Mouse (Mus musculus) embryonic facial prominence, embryonic 12.5 days (tissue): ENCODE measurements around the gene Prkcd. TPM values are rescaled to one million over a fixed set of nuclear protein-coding genes. Genes with fewer than 3 reads are reported as not detected.

Experiments used
- ATAC-seq: fragments of 200-750 bp; cut with Nextera tagmentation; 2 replicates; pipeline ENCODE4 v1.8.0; 2017; ENCODE audit not compliant: insufficient number of reproducible peaks, insufficient read depth, low FRiP score, low TSS enrichment
- H3K27ac ChIP-seq: fragments of 300-500 bp; sonication (generic); 2 replicates; pipeline ENCODE4 v1.5.1; 2016; ENCODE audit warnings: mild to moderate bottlenecking
- H3K27me3 ChIP-seq: fragments of 300-500 bp; sonication (generic); 2 replicates; pipeline ENCODE4 v1.6.1; 2016; ENCODE audit warnings: mild to moderate bottlenecking, moderate library complexity
- H3K36me3 ChIP-seq: fragments of 300-500 bp; sonication (generic); 2 replicates; pipeline ENCODE4 v1.6.1; 2016; ENCODE audit warnings: mild to moderate bottlenecking
- H3K4me1 ChIP-seq: fragments of 300-500 bp; sonication (generic); 2 replicates; pipeline ENCODE4 v1.6.1; 2016
- H3K4me2 ChIP-seq: fragments of 300-500 bp; sonication (generic); replicated peaks from 2 replicates; pipeline ENCODE4 v1.6.1; 2016; ENCODE audit warnings: mild to moderate bottlenecking, moderate library complexity
- H3K4me3 ChIP-seq: fragments of 300-500 bp; sonication (generic); 2 replicates; pipeline ENCODE4 v1.5.1; 2016; ENCODE audit warnings: mild to moderate bottlenecking
- H3K9ac ChIP-seq: fragments of 300-500 bp; sonication (generic); 2 replicates; pipeline ENCODE4 v1.6.1; 2016; ENCODE audit warnings: mild to moderate bottlenecking, moderate library complexity
- H3K9me3 ChIP-seq: fragments of 300-500 bp; sonication (generic); 2 replicates; pipeline ENCODE4 v1.6.1; 2016; ENCODE audit warnings: mild to moderate bottlenecking, moderate library complexity
- WGBS: fragments of 180-500 bp; shearing (Covaris S2); methylation state at CpG from one replicate; pipeline ENCODE4 v1.1.7; 2016; 5-methylcytosine and 5-hydroxymethylcytosine counted together
- polyA plus RNA-seq: library from polyadenylated mRNA; unstranded; fragments of >200 nt; fragmentation: Nextera tagmentation; extraction: Ambion mirVana; gene quantifications from 2 replicates; pipeline ENCODE4 v1.2.1, GENCODE M21; 2016

Prkcd gene
- 55.6 and 62.0 TPM in 2 replicates for polyA plus RNA-seq

- Histone ChIP-seq H3K4me2 (peak within 1 kb of the TSS; percentile 84), H3K36me3 (no peaks in the 10 kb centered on the region), H3K27me3 (no peaks in the 10 kb centered on the region), H3K4me1 (peaks cover 14% of the 10 kb centered on the region; the same call in 1 of the 2 replicates), H3K4me3 (peak within 1 kb of the TSS; percentile 81), H3K9ac (peak within 1 kb of the TSS; percentile 71), H3K9me3 (no peaks in the 10 kb centered on the region), H3K27ac (peak within 1 kb of the TSS; percentile 67)
- peak; percentile 71 for ATAC-seq
- WGBS, result under 1% methylated on average over 70 of the region's 71 CpGs
Measured at GRCm38 (mm10) chr14:30625856-30626726, at the start of gene Prkcd. Prkcd (minus strand) TSS chr14:30626210.

- Histone ChIP-seq H3K4me2 (no peak overlapping the region), H3K4me1 (no peaks in the 10 kb centered on the region), H3K4me3 (no peak overlapping the region), H3K36me3 (peaks cover 52% of the 10 kb centered on the region), H3K9me3 (no peaks in the 10 kb centered on the region), H3K27me3 (no peaks in the 10 kb centered on the region), H3K9ac (no peak overlapping the region), H3K27ac (no peak overlapping the region)
- no peak for ATAC-seq
- WGBS, result 77% methylated on average over 6 of the region's 6 CpGs
Measured at GRCm38 (mm10) chr14:30674947-30675346, 48.9 kb upstream of the Prkcd start.

- H3K4me2 ChIP-seq, result no peak overlapping the region
- 0 out of 2 replicates have a peak, but pooled peaks have one; percentile 84 for ATAC-seq
- H3K9me3 ChIP-seq, result no peaks in the 10 kb centered on the region
- H3K27me3 ChIP-seq, result no peaks in the 10 kb centered on the region
- H3K27ac ChIP-seq, result no peak overlapping the region
- no peak overlapping the region for H3K9ac ChIP-seq
- no peak overlapping the region for H3K4me3 ChIP-seq
- 8% methylated on average over 3 of the region's 3 CpGs for WGBS
- H3K4me1 ChIP-seq, result no peaks in the 10 kb centered on the region
- peaks cover 60% of the 10 kb centered on the region for H3K36me3 ChIP-seq
Measured at GRCm38 (mm10) chr14:30671986-30672312, 45.9 kb upstream of the Prkcd start.

- Histone ChIP-seq H3K4me3 (no peak overlapping the region), H3K27ac (no peak overlapping the region), H3K9ac (no peak overlapping the region), H3K36me3 (peaks cover 57% of the 10 kb centered on the region), H3K9me3 (no peaks in the 10 kb centered on the region), H3K27me3 (no peaks in the 10 kb centered on the region), H3K4me2 (no peak overlapping the region), H3K4me1 (no peaks in the 10 kb centered on the region)
- no peak for ATAC-seq
- 72% methylated on average over 15 of the region's 15 CpGs for WGBS
Measured at GRCm38 (mm10) chr14:30671095-30671985, 45.3 kb upstream of the Prkcd start.

GRCm38 (mm10) chr14:30670161-30670560 is 44.2 kb upstream of the Prkcd start:
- Histone ChIP-seq H3K9ac (no peak overlapping the region), H3K9me3 (no peaks in the 10 kb centered on the region), H3K4me3 (no peak overlapping the region), H3K27me3 (no peaks in the 10 kb centered on the region), H3K4me2 (no peak overlapping the region), H3K4me1 (no peaks in the 10 kb centered on the region), H3K36me3 (peaks cover 57% of the 10 kb centered on the region), H3K27ac (no peak overlapping the region)
- ATAC-seq, result no peak
- 93% methylated on average over 6 of the region's 6 CpGs for WGBS

- no peak overlapping the region for H3K4me2 ChIP-seq
- H3K9me3 ChIP-seq, result no peaks in the 10 kb centered on the region
- ATAC-seq, result no peak
- no peak overlapping the region for H3K9ac ChIP-seq
- no peak overlapping the region for H3K4me3 ChIP-seq
- H3K27ac ChIP-seq, result no peak overlapping the region
- 89% methylated on average over 4 of the region's 4 CpGs for WGBS
- H3K4me1 ChIP-seq, result no peaks in the 10 kb centered on the region
- H3K27me3 ChIP-seq, result no peaks in the 10 kb centered on the region
- peaks cover 64% of the 10 kb centered on the region for H3K36me3 ChIP-seq
Measured at GRCm38 (mm10) chr14:30666604-30667003, 40.6 kb upstream of the Prkcd start.

- Histone ChIP-seq H3K9ac (no peak overlapping the region), H3K36me3 (peaks cover 62% of the 10 kb centered on the region), H3K4me3 (no peak overlapping the region), H3K27me3 (no peaks in the 10 kb centered on the region), H3K27ac (no peak overlapping the region), H3K4me1 (no peaks in the 10 kb centered on the region), H3K9me3 (no peaks in the 10 kb centered on the region), H3K4me2 (no peak overlapping the region)
- 68% methylated on average over 3 of the region's 3 CpGs for WGBS
- no peak for ATAC-seq
Measured at GRCm38 (mm10) chr14:30666061-30666460, 40.1 kb upstream of the Prkcd start.

GRCm38 (mm10) chr14:30655531-30655930 is 29.5 kb upstream of the Prkcd start:
- H3K4me2 ChIP-seq, result no peak overlapping the region
- H3K9ac ChIP-seq, result no peak overlapping the region
- no peak overlapping the region for H3K27ac ChIP-seq
- H3K4me3 ChIP-seq, result no peak overlapping the region
- 83% methylated on average over 1 of the region's 1 CpGs for WGBS
- H3K4me1 ChIP-seq, result peaks cover 5% of the 10 kb centered on the region; the same call in 1 of the 2 replicates
- no peaks in the 10 kb centered on the region for H3K27me3 ChIP-seq
- ATAC-seq, result no peak
- H3K9me3 ChIP-seq, result no peaks in the 10 kb centered on the region
- peaks cover 21% of the 10 kb centered on the region for H3K36me3 ChIP-seq

GRCm38 (mm10) chr14:30654691-30655228 is 28.8 kb upstream of the Prkcd start:
- H3K27ac ChIP-seq, result no peak overlapping the region; the same call in 1 of the 2 replicates
- peak overlapping the region; percentile 91 for H3K4me3 ChIP-seq
- H3K36me3 ChIP-seq, result peaks cover 14% of the 10 kb centered on the region; the same call in 1 of the 2 replicates

GRCm38 (mm10) chr14:30653943-30654659 is 28.1 kb upstream of the Prkcd start, which contains the start of gene Rft1:
Rft1 (plus strand) TSS chr14:30654360.
- peak within 1 kb of the TSS; percentile 97 for H3K9ac ChIP-seq
- no peaks in the 10 kb centered on the region for H3K9me3 ChIP-seq
- peak within 1 kb of the TSS; percentile 84 for H3K27ac ChIP-seq
- peak within 1 kb of the TSS; percentile 91 for H3K4me3 ChIP-seq
- peaks cover 9% of the 10 kb centered on the region; the same call in 1 of the 2 replicates for H3K36me3 ChIP-seq
- no peaks in the 10 kb centered on the region for H3K27me3 ChIP-seq
- peak; percentile 77 for ATAC-seq
- 2% methylated on average over 38 of the region's 38 CpGs for WGBS
- peaks cover 5% of the 10 kb centered on the region; the same call in 1 of the 2 replicates for H3K4me1 ChIP-seq
- peak within 1 kb of the TSS; percentile 71 for H3K4me2 ChIP-seq

More at GRCm38 (mm10) chr14:30654691-30655228, 28.8 kb upstream of the Prkcd start:
- no peak for ATAC-seq
- 46% methylated on average over 4 of the region's 4 CpGs for WGBS
- Histone ChIP-seq H3K9ac (peak overlapping the region; percentile 97), H3K9me3 (no peaks in the 10 kb centered on the region), H3K27me3 (no peaks in the 10 kb centered on the region), H3K4me1 (peaks cover 5% of the 10 kb centered on the region; the same call in 1 of the 2 replicates), H3K4me2 (peak overlapping the region; percentile 71)

GRCm38 (mm10) chr14:30650969-30651368 is 25.0 kb upstream of the Prkcd start:
- Histone ChIP-seq H3K9me3 (no peaks in the 10 kb centered on the region), H3K27me3 (no peaks in the 10 kb centered on the region), H3K4me3 (no peak overlapping the region), H3K4me2 (no peak overlapping the region), H3K27ac (no peak overlapping the region), H3K4me1 (peaks cover 5% of the 10 kb centered on the region; the same call in 1 of the 2 replicates), H3K36me3 (no peaks in the 10 kb centered on the region), H3K9ac (no peak overlapping the region)
- no peak for ATAC-seq
- 27% methylated on average over 4 of the region's 4 CpGs for WGBS
